Mouse (Mus musculus) bone marrow, adult 2 months (tissue): Measurements from ENCODE around the gene Olfr750.

Experiments used
- CTCF ChIP-seq: fragments of 200-500 bp; IDR thresholded peaks from 2 replicates; pipeline ENCODE4 v1.5.1; 2011; ENCODE audit warnings: low read length, control low read depth; ENCODE audit not compliant: control insufficient read depth, insufficient read depth
- POLR2A ChIP-seq: fragments of 200-500 bp; IDR thresholded peaks from 2 replicates; pipeline ENCODE4 v1.6.1; 2011; ENCODE audit warnings: low read depth, mild to moderate bottlenecking, control low read depth, low read length, borderline replicate concordance; ENCODE audit not compliant: control insufficient read depth

DNA sequence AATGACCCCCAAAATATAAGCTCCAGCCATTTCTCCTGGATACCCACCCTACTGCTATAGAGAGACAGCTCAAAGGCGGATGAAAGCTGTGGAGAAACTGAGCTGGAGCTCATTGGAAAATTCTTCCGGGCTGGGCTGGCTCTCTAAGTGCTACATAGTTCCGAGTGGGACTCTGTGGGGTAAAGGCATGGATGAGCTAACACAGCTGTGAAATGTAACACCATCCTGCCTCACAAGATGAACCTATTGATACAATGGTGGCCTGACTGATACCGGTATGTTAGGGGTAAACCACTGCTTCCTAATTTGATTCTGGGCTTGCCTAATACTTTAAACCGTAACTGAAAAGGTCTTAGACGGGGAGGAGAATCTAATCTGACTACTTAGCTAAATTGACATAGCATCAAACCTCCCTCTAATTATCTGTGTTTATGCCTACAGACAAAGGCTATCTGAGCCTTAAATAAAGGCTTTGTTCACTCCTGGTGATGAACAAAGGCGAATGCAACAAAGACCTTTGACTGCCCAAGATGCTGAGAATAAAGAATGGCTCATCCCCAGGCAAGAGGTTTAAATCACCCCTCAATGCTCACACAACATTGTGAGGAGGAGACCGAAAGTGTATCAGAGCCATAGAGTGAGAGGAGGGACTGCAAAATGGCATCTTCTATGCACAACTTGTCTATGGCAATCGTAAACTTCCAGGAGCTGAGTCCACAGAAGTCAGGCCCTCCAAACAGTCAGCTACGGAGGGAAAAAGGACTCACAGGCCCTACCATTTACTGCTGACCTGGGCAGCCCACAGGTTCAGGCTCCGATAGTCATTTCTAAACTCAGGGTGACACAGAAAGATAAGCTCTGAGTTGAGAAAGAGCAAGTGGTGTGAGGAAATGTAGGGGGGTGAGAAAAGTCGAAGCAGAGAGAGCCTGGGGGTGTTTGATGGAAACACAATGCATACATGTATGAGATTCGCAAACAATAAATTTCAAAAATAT lies 19.7 kb downstream of the Olfr750 start:
- no peak for TF ChIP-seq CTCF
- TF ChIP-seq POLR2A: no peak
